Mouse (Mus musculus): Measurements from ENCODE around the gene Hivep2. TPM values are rescaled to one million over a fixed set of nuclear protein-coding genes. Genes with fewer than 3 reads are reported as not detected.

Gene Hivep2
- polyA plus RNA-seq, 1 experiment from 2014 or later: 31.0 TPM

DNA sequence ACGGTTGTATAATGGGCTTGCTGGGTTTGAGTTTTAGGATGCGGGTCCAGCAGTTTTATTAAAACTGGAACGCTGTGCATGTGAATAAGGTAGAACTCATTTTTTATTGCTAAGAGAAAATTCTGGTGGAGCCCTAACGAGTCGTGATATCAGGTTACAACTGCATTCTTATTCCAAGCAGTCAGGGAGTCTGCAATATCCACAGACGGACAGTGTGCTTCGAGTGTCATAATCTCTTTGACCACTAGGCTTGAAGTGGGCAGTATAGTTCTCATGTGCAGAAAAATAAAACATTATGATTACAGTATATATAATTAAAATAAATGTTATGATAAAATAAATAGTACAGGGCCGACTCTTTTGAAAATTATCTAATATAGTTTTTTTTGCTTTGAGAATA is 3.1 kb downstream of the Hivep2 start:
- Histone ChIP-seq H3K36me3 (ENCODE audit: control insufficient read depth, insufficient read depth) (no peaks in the 10 kb centered on the region), H3K9ac (replicated peaks; ENCODE audit: low read depth, low read length) (no peak overlapping the region), H3K27ac (ENCODE audit: low read length) (no peak overlapping the region), H3K4me1 (replicated peaks; ENCODE audit: control insufficient read depth, insufficient read depth, low read length) (peaks cover 17% of the 10 kb centered on the region), H3K4me2 (ENCODE audit: low read length) (peak overlapping the region; percentile 13; the same call in 1 of the 2 replicates), H3K9me3 (ENCODE audit: control insufficient read depth, low read length) (no peaks in the 10 kb centered on the region), H3K27me3 (replicated peaks; ENCODE audit: control insufficient read depth, insufficient read depth, low read length) (no peaks in the 10 kb centered on the region), H3K4me3 (replicated peaks; ENCODE audit: low read length) (peak overlapping the region; percentile 18; the same call in 1 of the 2 replicates)
- WGBS: 18% methylated on average over 8 of the region's 8 CpGs
- no peak for ATAC-seq

- WGBS: 83% methylated on average over 3 of the region's 3 CpGs
- peak overlapping the region; percentile 32 for H3K4me2 ChIP-seq (ENCODE audit: low read length)
These were observed 4.4 kb downstream of the Hivep2 start for GRCm38 (mm10) chr10:13970321-13970720.

GRCm38 (mm10) chr10:13971268-13971667 is 5.4 kb downstream of the Hivep2 start:
- WGBS: 73% methylated on average over 5 of the region's 5 CpGs
- no peaks in the 10 kb centered on the region for H3K9me3 ChIP-seq (ENCODE audit: control insufficient read depth, low read length)

More at GRCm38 (mm10) chr10:13970321-13970720, 4.4 kb downstream of the Hivep2 start:
- no peak for ATAC-seq
- Histone ChIP-seq H3K27me3 (replicated peaks; ENCODE audit: control insufficient read depth, insufficient read depth, low read length) (no peaks in the 10 kb centered on the region), H3K9me3 (ENCODE audit: control insufficient read depth, low read length) (no peaks in the 10 kb centered on the region), H3K9ac (replicated peaks; ENCODE audit: low read depth, low read length) (no peak overlapping the region), H3K27ac (ENCODE audit: low read length) (no peak overlapping the region), H3K4me1 (replicated peaks; ENCODE audit: control insufficient read depth, insufficient read depth, low read length) (peaks cover 24% of the 10 kb centered on the region), H3K36me3 (ENCODE audit: control insufficient read depth, insufficient read depth) (no peaks in the 10 kb centered on the region), H3K4me3 (replicated peaks; ENCODE audit: low read length) (no peak overlapping the region)

DNA sequence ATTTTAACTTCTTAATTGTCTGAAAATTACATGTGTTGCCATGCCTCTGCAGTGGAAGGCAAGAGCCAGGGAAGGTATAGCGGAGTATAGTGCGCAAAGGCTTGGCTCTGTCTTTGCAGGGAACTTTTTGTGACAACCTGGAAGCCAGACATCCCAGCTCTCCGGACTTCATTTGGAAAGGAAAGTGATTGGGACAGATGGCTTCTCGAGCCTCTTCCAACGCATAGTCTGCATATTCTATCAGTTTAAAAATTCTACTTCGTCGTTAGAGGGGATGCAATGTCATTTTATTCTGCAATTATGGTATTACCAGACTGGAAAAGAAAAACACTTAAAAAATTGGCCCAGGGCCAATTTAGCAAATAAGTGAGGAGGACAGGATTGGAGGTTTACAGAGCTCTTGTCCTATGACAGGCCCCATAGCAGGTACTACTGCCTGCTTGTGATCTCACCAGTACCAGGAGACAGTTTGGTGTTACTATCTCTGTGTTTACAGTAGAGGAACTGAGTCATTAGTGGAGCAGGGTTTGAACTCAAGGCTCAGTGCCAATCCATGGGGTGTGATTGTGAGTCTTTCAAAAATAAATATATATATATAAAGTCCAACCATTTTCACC is 7.8 kb downstream of the Hivep2 start:
- WGBS: 32% methylated on average over 7 of the region's 7 CpGs
- H3K4me1 ChIP-seq (replicated peaks; ENCODE audit: control insufficient read depth, insufficient read depth, low read length): peaks cover 21% of the 10 kb centered on the region
- no peak overlapping the region for H3K4me3 ChIP-seq (replicated peaks; ENCODE audit: low read length)
- H3K27ac ChIP-seq (ENCODE audit: low read length): peak overlapping the region; percentile 59
- H3K36me3 ChIP-seq (ENCODE audit: control insufficient read depth, insufficient read depth): no peaks in the 10 kb centered on the region
- H3K9me3 ChIP-seq (ENCODE audit: control insufficient read depth, low read length): no peaks in the 10 kb centered on the region
- no peaks in the 10 kb centered on the region for H3K27me3 ChIP-seq (replicated peaks; ENCODE audit: control insufficient read depth, insufficient read depth, low read length)
- no peak overlapping the region for H3K9ac ChIP-seq (replicated peaks; ENCODE audit: low read depth, low read length)
- peak; percentile 78 for ATAC-seq
- 0 out of 2 replicates have a peak overlapping the region, but pooled peaks have one; percentile 4 for H3K4me2 ChIP-seq (ENCODE audit: low read length)

More at GRCm38 (mm10) chr10:13971268-13971667, 5.4 kb downstream of the Hivep2 start:
- Histone ChIP-seq H3K27me3 (replicated peaks; ENCODE audit: control insufficient read depth, insufficient read depth, low read length) (no peaks in the 10 kb centered on the region), H3K36me3 (ENCODE audit: control insufficient read depth, insufficient read depth) (no peaks in the 10 kb centered on the region), H3K9ac (replicated peaks; ENCODE audit: low read depth, low read length) (no peak overlapping the region), H3K4me1 (replicated peaks; ENCODE audit: control insufficient read depth, insufficient read depth, low read length) (peaks cover 24% of the 10 kb centered on the region), H3K27ac (ENCODE audit: low read length) (no peak overlapping the region), H3K4me3 (replicated peaks; ENCODE audit: low read length) (no peak overlapping the region), H3K4me2 (ENCODE audit: low read length) (peak overlapping the region; percentile 6; the same call in 1 of the 2 replicates)
- ATAC-seq: no peak

GRCm38 (mm10) chr10:13974472-13974871 is 8.6 kb downstream of the Hivep2 start:
- Histone ChIP-seq H3K27ac (ENCODE audit: low read length) (peak overlapping the region; percentile 39; the same call in 1 of the 2 replicates), H3K9me3 (ENCODE audit: control insufficient read depth, low read length) (no peaks in the 10 kb centered on the region), H3K36me3 (ENCODE audit: control insufficient read depth, insufficient read depth) (no peaks in the 10 kb centered on the region), H3K27me3 (replicated peaks; ENCODE audit: control insufficient read depth, insufficient read depth, low read length) (no peaks in the 10 kb centered on the region), H3K4me1 (replicated peaks; ENCODE audit: control insufficient read depth, insufficient read depth, low read length) (peaks cover 21% of the 10 kb centered on the region), H3K9ac (replicated peaks; ENCODE audit: low read depth, low read length) (no peak overlapping the region), H3K4me2 (ENCODE audit: low read length) (no peak overlapping the region), H3K4me3 (replicated peaks; ENCODE audit: low read length) (no peak overlapping the region)
- no peak for ATAC-seq
- 58% methylated on average over 7 of the region's 7 CpGs for WGBS

DNA sequence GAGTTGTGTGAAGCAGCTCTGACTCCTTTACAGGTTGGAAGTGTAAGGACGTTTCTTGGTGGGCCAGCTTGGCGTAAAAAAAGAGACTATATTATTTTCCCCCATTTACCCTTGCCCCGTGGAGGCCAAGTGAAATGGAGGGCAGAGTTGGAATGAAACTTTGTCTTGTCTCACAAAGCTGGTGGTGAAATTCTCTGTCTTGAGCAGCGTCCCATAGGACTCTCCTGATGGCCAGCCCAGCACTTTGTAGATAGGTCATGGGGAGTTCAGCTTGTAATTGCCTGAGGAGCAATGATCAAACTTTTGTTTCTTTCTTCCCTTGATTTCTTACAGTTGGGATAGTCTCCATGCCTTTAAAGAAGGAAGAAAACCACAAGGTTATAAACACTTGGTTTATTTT is 10.0 kb downstream of the Hivep2 start:
- Histone ChIP-seq H3K36me3 (ENCODE audit: control insufficient read depth, insufficient read depth) (no peaks in the 10 kb centered on the region), H3K9me3 (ENCODE audit: control insufficient read depth, low read length) (no peaks in the 10 kb centered on the region), H3K27ac (ENCODE audit: low read length) (no peak overlapping the region), H3K4me2 (ENCODE audit: low read length) (no peak overlapping the region), H3K4me3 (replicated peaks; ENCODE audit: low read length) (no peak overlapping the region), H3K9ac (replicated peaks; ENCODE audit: low read depth, low read length) (no peak overlapping the region), H3K27me3 (replicated peaks; ENCODE audit: control insufficient read depth, insufficient read depth, low read length) (no peaks in the 10 kb centered on the region), H3K4me1 (replicated peaks; ENCODE audit: control insufficient read depth, insufficient read depth, low read length) (peaks cover 21% of the 10 kb centered on the region)
- no peak for ATAC-seq
- 67% methylated on average over 4 of the region's 4 CpGs for WGBS

DNA sequence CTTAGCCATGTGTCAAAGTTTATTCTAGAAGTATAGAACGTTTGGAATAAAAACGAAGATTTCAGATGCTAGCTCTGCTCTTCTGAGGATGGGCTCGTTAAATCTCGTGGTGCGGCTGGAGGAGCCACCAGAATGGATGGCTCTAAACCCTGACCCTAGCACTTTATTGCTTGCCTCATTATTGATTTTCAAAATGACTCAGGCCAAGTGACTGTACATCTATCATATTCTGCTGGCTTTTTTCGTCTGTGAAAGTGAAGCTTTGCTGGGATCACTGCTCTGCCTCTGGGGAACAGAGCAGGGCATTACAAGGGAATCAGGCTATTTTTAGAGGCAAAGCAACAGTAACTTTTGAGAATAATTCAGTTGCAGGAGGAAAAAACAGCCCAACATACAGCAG is 10.4 kb downstream of the Hivep2 start:
- no peaks in the 10 kb centered on the region for H3K9me3 ChIP-seq (ENCODE audit: control insufficient read depth, low read length)
- ATAC-seq: no peak
- peaks cover 18% of the 10 kb centered on the region for H3K4me1 ChIP-seq (replicated peaks; ENCODE audit: control insufficient read depth, insufficient read depth, low read length)
- no peak overlapping the region for H3K4me3 ChIP-seq (replicated peaks; ENCODE audit: low read length)
- H3K27ac ChIP-seq (ENCODE audit: low read length): no peak overlapping the region
- WGBS: 63% methylated on average over 6 of the region's 6 CpGs
- H3K4me2 ChIP-seq (ENCODE audit: low read length): no peak overlapping the region
- no peaks in the 10 kb centered on the region for H3K36me3 ChIP-seq (ENCODE audit: control insufficient read depth, insufficient read depth)
- H3K9ac ChIP-seq (replicated peaks; ENCODE audit: low read depth, low read length): no peak overlapping the region
- H3K27me3 ChIP-seq (replicated peaks; ENCODE audit: control insufficient read depth, insufficient read depth, low read length): no peaks in the 10 kb centered on the region

GRCm38 (mm10) chr10:13982271-13982670 is 16.4 kb downstream of the Hivep2 start:
- no peak for ATAC-seq
- no peak overlapping the region for H3K27ac ChIP-seq (ENCODE audit: low read length)
- no peaks in the 10 kb centered on the region for H3K36me3 ChIP-seq (ENCODE audit: control insufficient read depth, insufficient read depth)

GRCm38 (mm10) chr10:13982769-13983381 is 17.0 kb downstream of the Hivep2 start:
- Histone ChIP-seq H3K9ac (replicated peaks; ENCODE audit: low read depth, low read length) (peak overlapping the region; percentile 78), H3K36me3 (ENCODE audit: control insufficient read depth, insufficient read depth) (no peaks in the 10 kb centered on the region), H3K4me1 (replicated peaks; ENCODE audit: control insufficient read depth, insufficient read depth, low read length) (peaks cover 10% of the 10 kb centered on the region), H3K27me3 (replicated peaks; ENCODE audit: control insufficient read depth, insufficient read depth, low read length) (no peaks in the 10 kb centered on the region), H3K4me3 (replicated peaks; ENCODE audit: low read length) (peak overlapping the region; percentile 56), H3K27ac (ENCODE audit: low read length) (peak overlapping the region; percentile 59), H3K9me3 (ENCODE audit: control insufficient read depth, low read length) (no peaks in the 10 kb centered on the region), H3K4me2 (ENCODE audit: low read length) (peak overlapping the region; percentile 78)
- peak; percentile 86 for ATAC-seq
- 1% methylated on average over 34 of the region's 34 CpGs for WGBS

More at GRCm38 (mm10) chr10:13982271-13982670, 16.4 kb downstream of the Hivep2 start:
- Histone ChIP-seq H3K4me3 (replicated peaks; ENCODE audit: low read length) (no peak overlapping the region; the same call in 1 of the 2 replicates), H3K9me3 (ENCODE audit: control insufficient read depth, low read length) (no peaks in the 10 kb centered on the region), H3K9ac (replicated peaks; ENCODE audit: low read depth, low read length) (no peak overlapping the region), H3K4me1 (replicated peaks; ENCODE audit: control insufficient read depth, insufficient read depth, low read length) (peaks cover 10% of the 10 kb centered on the region), H3K4me2 (ENCODE audit: low read length) (peak overlapping the region; percentile 78), H3K27me3 (replicated peaks; ENCODE audit: control insufficient read depth, insufficient read depth, low read length) (no peaks in the 10 kb centered on the region)
- 81% methylated on average over 6 of the region's 6 CpGs for WGBS

All from forebrain, embryonic 16.5 days (tissue).